Mouse (Mus musculus): Measurements from ENCODE around the gene Polr2i. TPM values are rescaled to one million over a fixed set of nuclear protein-coding genes. Genes with fewer than 3 reads are reported as not detected.

Gene Polr2i
- polyA plus RNA-seq, 1 experiment, result 245 TPM

GRCm38 (mm10) chr7:30211025-30211424 lies 20.7 kb upstream of the Polr2i start:
- DNase-seq (ENCODE audit: low read depth), result no peak
- TF ChIP-seq CTCF (IDR thresholded peaks at IDR 0.05; ENCODE audit: borderline replicate concordance, extremely low read depth, insufficient read depth, insufficient read length), result no peak
- TF ChIP-seq POLR2A (IDR thresholded peaks at IDR 0.05; ENCODE audit: borderline replicate concordance, extremely low read depth, insufficient read depth, insufficient read length, poor library complexity, severe bottlenecking), result no peak

DNA sequence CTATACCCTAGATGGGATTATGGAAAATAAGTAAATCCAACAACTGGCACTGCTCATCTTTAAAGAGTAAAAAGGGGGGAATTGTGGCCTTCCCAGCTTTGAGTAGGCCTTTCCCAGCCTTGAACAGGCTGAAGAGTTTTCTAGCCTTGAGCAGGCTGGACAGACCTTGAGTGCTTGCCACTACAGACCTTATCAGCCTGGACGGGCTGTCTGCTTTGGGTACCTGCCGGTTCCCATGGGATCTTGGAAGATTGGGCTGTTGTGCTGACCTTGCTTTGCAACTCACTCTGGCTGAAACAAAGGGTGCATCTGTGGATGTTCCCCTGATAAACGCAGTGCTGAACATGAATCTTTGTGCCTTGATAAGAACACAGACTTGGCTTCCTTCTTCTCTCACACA lies 17.9 kb upstream of the Polr2i start:
- TF ChIP-seq CTCF (IDR thresholded peaks at IDR 0.05; ENCODE audit: borderline replicate concordance, extremely low read depth, insufficient read depth, insufficient read length) (no peak), POLR2A (IDR thresholded peaks at IDR 0.05; ENCODE audit: borderline replicate concordance, extremely low read depth, insufficient read depth, insufficient read length, poor library complexity, severe bottlenecking) (no peak)
- DNase-seq (ENCODE audit: low read depth), result no peak

DNA sequence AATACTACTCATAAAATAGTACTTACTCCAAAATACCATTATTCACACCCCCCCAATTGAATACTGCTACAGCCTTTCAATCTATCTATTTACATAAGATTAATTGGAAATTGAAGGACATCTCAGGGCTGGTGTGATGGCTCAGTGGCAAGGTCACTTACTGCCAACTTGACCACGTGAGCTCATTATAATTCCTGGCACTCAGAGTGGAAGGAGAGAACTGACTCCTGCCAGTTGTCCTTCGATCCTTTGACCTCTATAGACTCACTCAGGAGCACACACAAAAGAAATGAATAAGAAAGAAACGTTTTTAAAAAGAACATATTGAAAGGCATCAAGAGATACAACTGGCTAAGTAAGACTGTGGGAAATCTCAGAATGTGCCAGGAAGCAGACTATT lies 15.9 kb upstream of the Polr2i start:
- DNase-seq (ENCODE audit: low read depth), result no peak
- TF ChIP-seq POLR2A (IDR thresholded peaks at IDR 0.05; ENCODE audit: borderline replicate concordance, extremely low read depth, insufficient read depth, insufficient read length, poor library complexity, severe bottlenecking) (no peak), CTCF (IDR thresholded peaks at IDR 0.05; ENCODE audit: borderline replicate concordance, extremely low read depth, insufficient read depth, insufficient read length) (no peak)

DNA sequence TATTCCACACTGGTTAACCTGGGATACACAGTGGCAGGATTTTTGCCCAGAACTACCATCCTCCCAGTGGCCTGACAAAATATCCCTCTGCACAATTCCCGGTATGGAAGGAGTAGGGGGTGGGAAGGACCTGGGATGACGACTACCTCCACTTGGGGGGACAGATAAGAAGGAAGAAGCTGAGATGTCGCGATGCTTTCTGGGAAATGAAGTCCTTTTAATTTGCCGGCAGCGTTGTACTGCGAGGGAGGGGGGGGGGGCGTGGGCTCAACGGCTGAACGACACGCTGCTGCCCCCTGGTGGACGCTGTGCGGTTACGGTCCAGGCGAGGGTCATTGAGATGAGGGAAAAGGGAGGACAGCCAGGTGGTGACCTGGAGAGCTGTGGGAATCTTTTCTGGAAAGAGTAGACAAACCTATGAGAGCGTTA lies 15.0 kb upstream of the Polr2i start:
- no peak for TF ChIP-seq POLR2A (IDR thresholded peaks at IDR 0.05; ENCODE audit: borderline replicate concordance, extremely low read depth, insufficient read depth, insufficient read length, poor library complexity, severe bottlenecking)
- TF ChIP-seq CTCF (IDR thresholded peaks at IDR 0.05; ENCODE audit: borderline replicate concordance, extremely low read depth, insufficient read depth, insufficient read length), result peak; percentile 90
- DNase-seq (ENCODE audit: low read depth), result peak; percentile 96

DNA sequence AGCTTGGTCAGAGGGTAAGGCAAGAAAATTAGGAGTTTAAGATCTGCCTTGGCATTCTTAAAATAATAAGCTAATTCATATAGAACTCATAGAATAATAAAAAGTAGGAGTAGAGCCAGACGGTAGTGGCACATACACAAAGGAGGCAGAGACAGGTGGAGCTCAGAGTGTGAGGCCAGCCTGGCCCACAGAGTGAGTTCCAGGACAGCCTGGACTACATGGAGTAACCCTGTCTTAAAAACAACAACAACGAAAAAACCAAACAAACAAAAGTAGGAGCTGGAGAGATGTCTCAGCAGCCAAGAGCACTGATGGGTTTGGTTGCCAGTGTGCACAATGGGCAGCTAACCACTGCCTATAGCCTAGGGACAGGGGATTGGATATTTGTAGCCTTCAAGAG lies 14.5 kb upstream of the Polr2i start:
- DNase-seq (ENCODE audit: low read depth), result no peak
- TF ChIP-seq CTCF (IDR thresholded peaks at IDR 0.05; ENCODE audit: borderline replicate concordance, extremely low read depth, insufficient read depth, insufficient read length), result no peak
- TF ChIP-seq POLR2A (IDR thresholded peaks at IDR 0.05; ENCODE audit: borderline replicate concordance, extremely low read depth, insufficient read depth, insufficient read length, poor library complexity, severe bottlenecking), result no peak

DNA sequence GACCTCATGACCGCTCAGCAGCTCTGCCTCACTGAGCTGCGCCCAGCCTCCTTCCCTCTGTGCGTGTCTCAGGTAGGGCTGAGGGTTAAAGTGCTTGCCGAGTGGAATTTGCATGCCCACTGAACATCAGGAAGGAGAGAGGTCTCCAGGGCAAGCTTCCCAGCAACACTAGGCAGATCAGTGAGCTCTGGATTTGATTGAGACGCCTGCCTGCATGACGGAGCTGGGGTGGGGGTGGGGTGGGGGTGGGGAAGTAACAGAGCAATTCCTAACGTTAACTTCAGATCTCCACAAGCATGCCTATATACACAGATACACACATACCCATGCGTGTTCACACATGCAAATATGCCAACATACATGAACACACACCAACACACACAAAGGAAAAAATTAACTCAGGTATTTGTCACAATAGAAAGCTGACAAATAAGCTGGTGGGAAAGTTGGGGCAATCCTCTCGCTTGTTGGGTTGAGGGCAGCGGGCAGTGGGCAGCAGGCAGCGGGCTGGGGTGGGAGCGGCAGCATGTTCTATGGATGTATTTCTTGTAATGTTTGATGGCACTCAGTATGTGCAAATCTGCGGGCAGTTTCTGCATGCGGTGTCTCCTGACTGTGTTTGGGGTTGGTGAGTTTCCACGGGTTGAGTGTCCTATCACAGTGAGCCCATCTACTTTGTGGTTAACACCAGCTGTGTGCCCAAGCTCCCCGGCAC lies 12.3 kb upstream of the Polr2i start:
- peak; percentile 86 for DNase-seq (ENCODE audit: low read depth)
- TF ChIP-seq POLR2A (IDR thresholded peaks at IDR 0.05; ENCODE audit: borderline replicate concordance, extremely low read depth, insufficient read depth, insufficient read length, poor library complexity, severe bottlenecking), result no peak
- no peak for TF ChIP-seq CTCF (IDR thresholded peaks at IDR 0.05; ENCODE audit: borderline replicate concordance, extremely low read depth, insufficient read depth, insufficient read length)

- TF ChIP-seq CTCF (IDR thresholded peaks at IDR 0.05; ENCODE audit: borderline replicate concordance, extremely low read depth, insufficient read depth, insufficient read length), result no peak
- TF ChIP-seq POLR2A (IDR thresholded peaks at IDR 0.05; ENCODE audit: borderline replicate concordance, extremely low read depth, insufficient read depth, insufficient read length, poor library complexity, severe bottlenecking), result no peak
- DNase-seq (ENCODE audit: low read depth), result no peak
These were observed 11.8 kb upstream of the Polr2i start for GRCm38 (mm10) chr7:30220008-30220356.

GRCm38 (mm10) chr7:30221433-30221832 lies 10.3 kb upstream of the Polr2i start:
- TF ChIP-seq CTCF (IDR thresholded peaks at IDR 0.05; ENCODE audit: borderline replicate concordance, extremely low read depth, insufficient read depth, insufficient read length) (no peak), POLR2A (IDR thresholded peaks at IDR 0.05; ENCODE audit: borderline replicate concordance, extremely low read depth, insufficient read depth, insufficient read length, poor library complexity, severe bottlenecking) (no peak)
- no peak for DNase-seq (ENCODE audit: low read depth)

GRCm38 (mm10) chr7:30222205-30222604 lies 9.5 kb upstream of the Polr2i start:
- DNase-seq (ENCODE audit: low read depth), result no peak
- no peak for TF ChIP-seq CTCF (IDR thresholded peaks at IDR 0.05; ENCODE audit: borderline replicate concordance, extremely low read depth, insufficient read depth, insufficient read length)
- TF ChIP-seq POLR2A (IDR thresholded peaks at IDR 0.05; ENCODE audit: borderline replicate concordance, extremely low read depth, insufficient read depth, insufficient read length, poor library complexity, severe bottlenecking), result no peak

- no peak for DNase-seq (ENCODE audit: low read depth)
- TF ChIP-seq CTCF (IDR thresholded peaks at IDR 0.05; ENCODE audit: borderline replicate concordance, extremely low read depth, insufficient read depth, insufficient read length) (no peak), POLR2A (IDR thresholded peaks at IDR 0.05; ENCODE audit: borderline replicate concordance, extremely low read depth, insufficient read depth, insufficient read length, poor library complexity, severe bottlenecking) (no peak)
These were observed 7.5 kb upstream of the Polr2i start for GRCm38 (mm10) chr7:30224206-30224605.

DNA sequence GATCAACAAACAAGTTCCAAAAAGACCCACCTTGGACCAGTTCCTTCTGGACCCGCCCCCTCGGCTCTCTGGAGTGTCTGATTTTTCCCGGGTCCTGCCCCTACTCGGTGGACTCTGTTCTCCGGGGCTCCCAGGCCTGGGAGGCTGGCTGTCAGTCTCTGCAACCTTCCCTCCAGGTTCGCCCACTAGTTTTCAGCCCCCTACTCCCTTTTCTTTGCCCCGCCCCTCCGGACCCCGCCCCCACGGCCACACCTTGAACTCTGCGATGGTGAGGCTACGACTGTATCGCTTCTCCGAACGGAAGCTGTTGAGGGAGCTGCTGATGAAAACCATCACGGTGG lies 450 bp upstream of the Polr2i start:
- no peak for DNase-seq (ENCODE audit: low read depth)
- TF ChIP-seq CTCF (IDR thresholded peaks at IDR 0.05; ENCODE audit: borderline replicate concordance, extremely low read depth, insufficient read depth, insufficient read length) (no peak), POLR2A (IDR thresholded peaks at IDR 0.05; ENCODE audit: borderline replicate concordance, extremely low read depth, insufficient read depth, insufficient read length, poor library complexity, severe bottlenecking) (no peak)

- peak; percentile 61 for DNase-seq (ENCODE audit: low read depth)
- TF ChIP-seq CTCF (IDR thresholded peaks at IDR 0.05; ENCODE audit: borderline replicate concordance, extremely low read depth, insufficient read depth, insufficient read length), result peak; percentile 47; the same call in 1 of the 2 replicates
- no peak for TF ChIP-seq POLR2A (IDR thresholded peaks at IDR 0.05; ENCODE audit: borderline replicate concordance, extremely low read depth, insufficient read depth, insufficient read length, poor library complexity, severe bottlenecking)
These were observed 942 bp downstream of the Polr2i start for GRCm38 (mm10) chr7:30232631-30233148.
